Mouse (Mus musculus) cerebellum, adult 2 months (tissue): ENCODE measurements around the gene Arfgef3.

Experiments
- CTCF ChIP-seq: fragments of 200-500 bp; IDR thresholded peaks from 2 replicates; pipeline ENCODE4 v1.5.1; 2011; ENCODE audit warnings: low read depth, mild to moderate bottlenecking, control low read depth, low read length, moderate library complexity, borderline replicate concordance; ENCODE audit not compliant: insufficient read depth
- POLR2A ChIP-seq: fragments of 200-500 bp; IDR thresholded peaks from 2 replicates; pipeline ENCODE4 v1.6.1; 2011; ENCODE audit warnings: low read length, control low read depth, borderline replicate concordance; ENCODE audit not compliant: insufficient read depth

GRCm38 (mm10) chr10:18678836-18679235 lies 64.9 kb downstream of the Arfgef3 start:
- TF ChIP-seq CTCF (no peak), POLR2A (no peak)
